Mouse (Mus musculus) MEL (cell line): ENCODE results near the gene Gnai2. TPM values are rescaled to one million over a fixed set of nuclear protein-coding genes. Genes with fewer than 3 reads are reported as not detected.

ENCODE experiments used
- DNase-seq: peaks from one replicate; pipeline ENCODE4 v3.0.0; 2011; ENCODE audit warnings: low read depth, low spot score
- H3K27ac ChIP-seq: 2 replicates; pipeline ENCODE4 v1.5.1; 2012; ENCODE audit warnings: low read depth, mild to moderate bottlenecking, control low read depth, low read length, moderate library complexity; ENCODE audit not compliant: control insufficient read depth
- H3K27me3 ChIP-seq, 2 experiments: fragments of 150-350 bp in 1 of 2; sonication (generic) in 1 of 2; 2 replicates each; pipeline ENCODE4 v1.6.1; 2012; ENCODE audit warnings: low read length in 2 of 2, mild to moderate bottlenecking in 2 of 2, improper control_type of control experiment in 1 of 2, moderate library complexity in 1 of 2; ENCODE audit not compliant: insufficient read depth in 2 of 2, control insufficient read depth in 1 of 2
- H3K36me3 ChIP-seq, 2 experiments: 2 replicates each; pipeline ENCODE4 v1.6.1; 2012 to 2014; ENCODE audit warnings: low read length in 2 of 2, improper control_type of control experiment in 1 of 2, inconsistent platforms in 1 of 2, mild to moderate bottlenecking in 1 of 2; ENCODE audit not compliant: insufficient read depth in 2 of 2, control insufficient read depth in 1 of 2
- H3K4me1 ChIP-seq, 2 experiments: fragments of 150-350 bp in 1 of 2; sonication (generic) in 1 of 2; 2 replicates each; pipeline ENCODE4 v1.6.1; 2012; ENCODE audit warnings: low read length in 2 of 2, improper control_type of control experiment in 1 of 2, mild to moderate bottlenecking in 1 of 2; ENCODE audit not compliant: insufficient read depth in 2 of 2, control insufficient read depth in 1 of 2
- H3K4me3 ChIP-seq, 2 experiments: fragments of 150-350 bp in 1 of 2; sonication (generic) in 1 of 2; 2 replicates each; pipeline ENCODE4 v1.5.1; 2012; ENCODE audit warnings: low read depth in 2 of 2, low read length in 2 of 2, mild to moderate bottlenecking in 2 of 2, moderate library complexity in 2 of 2, control low read depth in 1 of 2, improper control_type of control experiment in 1 of 2; ENCODE audit not compliant: control insufficient read depth in 1 of 2, insufficient read depth in 1 of 2
- H3K79me2 ChIP-seq: 2 replicates; pipeline ENCODE4 v1.6.1; 2012; ENCODE audit warnings: mild to moderate bottlenecking, low read length, moderate library complexity; ENCODE audit not compliant: control insufficient read depth, poor library complexity, insufficient read depth
- H3K9ac ChIP-seq: 2 replicates; pipeline ENCODE4 v1.6.1; 2012; ENCODE audit warnings: low read depth, mild to moderate bottlenecking, control low read depth, low read length, moderate library complexity; ENCODE audit not compliant: control insufficient read depth, poor library complexity, severe bottlenecking
- H3K9me3 ChIP-seq: fragments of 150-350 bp; sonication (generic); replicated peaks from 2 replicates; pipeline ENCODE4 v1.6.1; 2012; ENCODE audit warnings: mild to moderate bottlenecking, low read length, improper control_type of control experiment, moderate library complexity; ENCODE audit not compliant: insufficient read depth
- BHLHE40 ChIP-seq: IDR thresholded peaks from 2 replicates; pipeline ENCODE4 v1.6.1; 2012; ENCODE audit warnings: low read depth, mild to moderate bottlenecking, inconsistent platforms, low read length, improper control_type of control experiment, borderline replicate concordance
- CHD2 ChIP-seq: IDR thresholded peaks from 2 replicates; pipeline ENCODE4 v1.6.1; 2011; ENCODE audit warnings: low read length, improper control_type of control experiment
- CTCF ChIP-seq, 3 experiments: IDR thresholded peaks in 2 of 3; conservative IDR thresholded peaks in 1 of 3; 2 replicates each; pipeline ENCODE4 v1.5.1; 2011 to 2012; ENCODE audit warnings: low read length in 3 of 3, low read depth in 2 of 3, mild to moderate bottlenecking in 2 of 3, improper control_type of control experiment in 1 of 3, inconsistent platforms in 1 of 3, mixed read lengths in 1 of 3, moderate library complexity in 1 of 3; ENCODE audit not compliant: control insufficient read depth in 1 of 3, insufficient read depth in 1 of 3, poor library complexity in 1 of 3, severe bottlenecking in 1 of 3
- E2F4 ChIP-seq: IDR thresholded peaks from 2 replicates; pipeline ENCODE4 v1.6.1; 2011; ENCODE audit warnings: low read depth, low read length, improper control_type of control experiment, borderline replicate concordance
- GABPA ChIP-seq: IDR thresholded peaks from 2 replicates; pipeline ENCODE4 v1.6.1; 2012; ENCODE audit warnings: low read depth, mild to moderate bottlenecking, inconsistent platforms, low read length, improper control_type of control experiment, moderate library complexity
- GATA1 ChIP-seq: IDR thresholded peaks from 2 replicates; pipeline ENCODE4 v1.6.1; 2011; ENCODE audit warnings: low read depth, low read length, improper control_type of control experiment
- HCFC1 ChIP-seq: IDR thresholded peaks from 2 replicates; pipeline ENCODE4 v1.6.1; 2012; ENCODE audit warnings: low read depth, mild to moderate bottlenecking, inconsistent platforms, low read length, improper control_type of control experiment, moderate library complexity
- KAT2A ChIP-seq: conservative IDR thresholded peaks from 2 replicates; pipeline ENCODE4 v1.6.1; 2012; ENCODE audit warnings: low read depth, low read length, improper control_type of control experiment, inconsistent platforms
- MAFK ChIP-seq: IDR thresholded peaks from 2 replicates; pipeline ENCODE4 v1.6.1; 2011; ENCODE audit warnings: low read depth, mild to moderate bottlenecking, low read length, improper control_type of control experiment, borderline replicate concordance
- MAZ ChIP-seq: IDR thresholded peaks from 2 replicates; pipeline ENCODE4 v1.6.1; 2012; ENCODE audit warnings: low read depth, mild to moderate bottlenecking, inconsistent platforms, low read length, improper control_type of control experiment
- MEF2A ChIP-seq: IDR thresholded peaks from 2 replicates; pipeline ENCODE4 v1.6.1; 2014; ENCODE audit warnings: low read depth, mild to moderate bottlenecking, inconsistent platforms, low read length, improper control_type of control experiment; ENCODE audit not compliant: poor library complexity, insufficient replicate concordance, severe bottlenecking; ENCODE audit errors: extremely low read depth
- MYC ChIP-seq: IDR thresholded peaks from 2 replicates; pipeline ENCODE4 v1.6.1; 2011; ENCODE audit warnings: low read depth, mild to moderate bottlenecking, low read length, improper control_type of control experiment, moderate library complexity
- NRF1 ChIP-seq: IDR thresholded peaks from 2 replicates; pipeline ENCODE4 v1.6.1; 2014; ENCODE audit warnings: low read depth, mild to moderate bottlenecking, inconsistent platforms, low read length, improper control_type of control experiment, moderate library complexity; ENCODE audit not compliant: poor library complexity, insufficient read depth, severe bottlenecking
- POLR2A ChIP-seq, 2 experiments: IDR thresholded peaks; 2 replicates each; pipeline ENCODE4 v1.6.1; 2011 to 2012; ENCODE audit warnings: low read length in 2 of 2, mild to moderate bottlenecking in 2 of 2, control low read depth in 1 of 2, improper control_type of control experiment in 1 of 2, low read depth in 1 of 2, moderate library complexity in 1 of 2; ENCODE audit not compliant: control insufficient read depth in 1 of 2, insufficient read depth in 1 of 2, poor library complexity in 1 of 2
- POLR2AphosphoS2 ChIP-seq: IDR thresholded peaks from 2 replicates; pipeline ENCODE4 v1.6.1; 2011; ENCODE audit warnings: low read length, improper control_type of control experiment
- RAD21 ChIP-seq: IDR thresholded peaks from 2 replicates; pipeline ENCODE4 v1.6.1; 2011; ENCODE audit warnings: mild to moderate bottlenecking, low read depth, low read length, improper control_type of control experiment
- SMC3 ChIP-seq: IDR thresholded peaks from 2 replicates; pipeline ENCODE4 v1.6.1; 2011; ENCODE audit warnings: low read depth, low read length, improper control_type of control experiment
- TAL1 ChIP-seq: IDR thresholded peaks from 2 replicates; pipeline ENCODE4 v1.6.1; 2012; ENCODE audit warnings: mild to moderate bottlenecking, inconsistent platforms, low read length, moderate library complexity, mixed read lengths
- TBP ChIP-seq: IDR thresholded peaks from 2 replicates; pipeline ENCODE4 v1.8.0; 2011; ENCODE audit warnings: low read depth, low read length, improper control_type of control experiment
- UBTF ChIP-seq: IDR thresholded peaks from 2 replicates; pipeline ENCODE4 v1.6.1; 2012; ENCODE audit warnings: low read depth, mild to moderate bottlenecking, inconsistent platforms, low read length, improper control_type of control experiment, moderate library complexity, borderline replicate concordance; ENCODE audit not compliant: insufficient read depth
- USF1 ChIP-seq: IDR thresholded peaks from 2 replicates; pipeline ENCODE4 v1.6.1; 2014; ENCODE audit warnings: low read depth, mild to moderate bottlenecking, inconsistent platforms, low read length, improper control_type of control experiment, moderate library complexity
- USF2 ChIP-seq, 2 experiments: IDR thresholded peaks; 2 replicates each; pipeline ENCODE4 v1.6.1; 2011 to 2012; ENCODE audit warnings: improper control_type of control experiment in 2 of 2, low read length in 2 of 2, borderline replicate concordance in 1 of 2, inconsistent platforms in 1 of 2, low read depth in 1 of 2, mild to moderate bottlenecking in 1 of 2; ENCODE audit not compliant: insufficient read depth in 1 of 2
- ZC3H11A ChIP-seq: IDR thresholded peaks from 2 replicates; pipeline ENCODE4 v1.6.1; 2012; ENCODE audit warnings: low read depth, mild to moderate bottlenecking, inconsistent platforms, low read length, improper control_type of control experiment
- ZKSCAN1 ChIP-seq: IDR thresholded peaks from 2 replicates; pipeline ENCODE4 v1.6.1; 2012; ENCODE audit warnings: low read depth, mild to moderate bottlenecking, inconsistent platforms, low read length, improper control_type of control experiment, moderate library complexity
- ZNF384 ChIP-seq: IDR thresholded peaks from 2 replicates; pipeline ENCODE4 v1.6.1; 2012; ENCODE audit warnings: low read depth, mild to moderate bottlenecking, inconsistent platforms, low read length, improper control_type of control experiment
- polyA plus RNA-seq, 2 experiments: library from polyadenylated mRNA; stranded (reverse) in 1 of 2; unstranded in 1 of 2; fragments of >175 nt in 1 of 2; fragments of >200 nt in 1 of 2; gene quantifications; 2 replicates each; pipeline versions ENCODE4 v1.2.1 to v1.2.4; 2012; ENCODE audit warnings: low replicate concordance in 2 of 2, low read depth in 1 of 2; ENCODE audit not compliant: insufficient read length in 2 of 2, insufficient read depth in 1 of 2, missing spikeins in 1 of 2
- total RNA-seq: library from RNA; depleted of rRNA; stranded (reverse); fragments of 300-350 nt; gene quantifications from 2 replicates; pipeline ENCODE4 v1.2.3, GENCODE M21; 2012

The Gnai2 gene
- total and polyA plus RNA-seq, 3 experiments, result 129 to 335 (median 137) TPM

- Histone ChIP-seq H3K4me3 (no peak overlapping the region), H3K9ac (no peak overlapping the region), H3K27ac (no peak overlapping the region), H3K27me3 (peaks cover 6 to 10% of the 10 kb centered on the region in 2 experiments), H3K9me3 (no peaks in the 10 kb centered on the region), H3K79me2 (no peaks in the 10 kb centered on the region), H3K4me1 (no peaks in the 10 kb centered on the region), H3K36me3 (no peaks in the 10 kb centered on the region)
- TF ChIP-seq CHD2, result no peak
- TF ChIP-seq NRF1, result no peak
- TF ChIP-seq MAFK, result peak; percentile 36
- DNase-seq, result no peak
These were observed 25.6 kb upstream of the Gnai2 start for GRCm38 (mm10) chr9:107660777-107661176.

- H3K27me3 ChIP-seq, result peaks cover 6 to 9% of the 10 kb centered on the region in 2 experiments
- H3K27ac ChIP-seq, result no peak overlapping the region
- TF ChIP-seq GATA1, result no peak
- TF ChIP-seq RAD21, result no peak
- TF ChIP-seq CTCF (IDR thresholded peaks at IDR 0.05 in 2 of 3, conservative IDR thresholded peaks at IDR 0.05 in 1 of 3; ENCODE audit: control insufficient read depth in 1 of 3, insufficient read depth in 1 of 3, low read depth in 2 of 3, low read length in 3 of 3, poor library complexity in 1 of 3, severe bottlenecking in 1 of 3), result no peak
- no peak for TF ChIP-seq ZC3H11A
- TF ChIP-seq CHD2, result no peak
- TF ChIP-seq USF2 (IDR thresholded peaks at IDR 0.05; ENCODE audit: borderline replicate concordance in 1 of 2, insufficient read depth in 1 of 2, low read depth in 1 of 2, low read length in 2 of 2), result no peak
- no peak for TF ChIP-seq BHLHE40
- no peak for TF ChIP-seq TBP
- TF ChIP-seq MEF2A, result no peak
- no peak for TF ChIP-seq MAFK
- no peak for TF ChIP-seq NRF1
- H3K4me1 ChIP-seq, result no peaks in the 10 kb centered on the region
- H3K9me3 ChIP-seq, result no peaks in the 10 kb centered on the region
- no peaks in the 10 kb centered on the region for H3K79me2 ChIP-seq
- no peak overlapping the region for H3K4me3 ChIP-seq
- no peak for DNase-seq
- no peak overlapping the region for H3K9ac ChIP-seq
- H3K36me3 ChIP-seq, result no peaks in the 10 kb centered on the region
These were observed 24.8 kb upstream of the Gnai2 start for GRCm38 (mm10) chr9:107659961-107660360.

- H3K4me3 ChIP-seq, result no peak overlapping the region
- DNase-seq, result no peak
- H3K27ac ChIP-seq, result no peak overlapping the region
- TF ChIP-seq GATA1 (no peak), TAL1 (no peak), POLR2A (IDR thresholded peaks at IDR 0.05; ENCODE audit: control insufficient read depth in 1 of 2, insufficient read depth in 1 of 2, low read depth in 1 of 2, low read length in 2 of 2, poor library complexity in 1 of 2) (no peak), GABPA (no peak), POLR2AphosphoS2 (no peak), USF1 (no peak), MAZ (no peak), E2F4 (no peak), CTCF (IDR thresholded peaks at IDR 0.05 in 2 of 3, conservative IDR thresholded peaks at IDR 0.05 in 1 of 3; ENCODE audit: control insufficient read depth in 1 of 3, insufficient read depth in 1 of 3, low read depth in 2 of 3, low read length in 3 of 3, poor library complexity in 1 of 3, severe bottlenecking in 1 of 3) (no peak), ZKSCAN1 (no peak), SMC3 (no peak), HCFC1 (no peak), UBTF (no peak), KAT2A (no peak), MYC (no peak), ZNF384 (no peak)
- H3K4me1 ChIP-seq, result no peaks in the 10 kb centered on the region
- H3K9me3 ChIP-seq, result no peaks in the 10 kb centered on the region
- no peaks in the 10 kb centered on the region for H3K79me2 ChIP-seq
- H3K27me3 ChIP-seq, result peaks cover 6 to 9% of the 10 kb centered on the region in 2 experiments
- H3K9ac ChIP-seq, result no peak overlapping the region
- H3K36me3 ChIP-seq, result no peaks in the 10 kb centered on the region
These were observed 24.4 kb upstream of the Gnai2 start for GRCm38 (mm10) chr9:107659551-107659950.
